Mouse (Mus musculus) T-cell, adult 66 days (primary cell): ENCODE data around the gene Myo16. TPM values are rescaled to one million over a fixed set of nuclear protein-coding genes. Genes with fewer than 3 reads are reported as not detected.

Experiments used
- total RNA-seq, 2 experiments: library from RNA; stranded (reverse); gene quantifications; 3 replicates in 1 of 2; 4 replicates in 1 of 2; pipeline ENCODE4 v1.2.4; 2023

Gene Myo16
- not detected for total RNA-seq

GRCm38 (mm10) chr8:10153611-10154438, at the start of gene Myo16:
TSS of gene Myo16 (plus strand) at chr8:10153911.

Other genes starting within 250 kb of the Myo16 start
- gene Lig4, start 176.2 kb upstream of the Myo16 start, total RNA-seq = 1 to 10 TPM; 4.1 to 5.9 TPM
- gene Abhd13, start 176.2 kb upstream of the Myo16 start, total RNA-seq = 10 to 100 TPM; 17.7 to 20.2 TPM
- gene Tnfsf13b, start 147.4 kb upstream of the Myo16 start, total RNA-seq = 1 to 10 TPM; 1.1 to 1.6 TPM